Mouse (Mus musculus) ES-Bruce4 (cell line): ENCODE measurements around the gene Gm49368. TPM values are rescaled to one million over a fixed set of nuclear protein-coding genes. Genes with fewer than 3 reads are reported as not detected.

ENCODE experiments used
- H3K27ac ChIP-seq: 2 replicates; pipeline ENCODE4 v1.5.1; 2012; ENCODE audit warnings: low read length, inconsistent platforms; ENCODE audit not compliant: insufficient read depth
- H3K27me3 ChIP-seq: 2 replicates; pipeline ENCODE4 v1.6.1; 2012; ENCODE audit warnings: mild to moderate bottlenecking, low read length, inconsistent platforms; ENCODE audit not compliant: control insufficient read depth, poor library complexity, insufficient read depth, severe bottlenecking
- H3K36me3 ChIP-seq: 2 replicates; pipeline ENCODE4 v1.6.1; 2012; ENCODE audit warnings: inconsistent platforms, mild to moderate bottlenecking, low read length, moderate library complexity; ENCODE audit not compliant: control insufficient read depth, poor library complexity, insufficient read depth, severe bottlenecking
- H3K4me1 ChIP-seq: one replicate; pipeline ENCODE4 v1.8.1; 2011; ENCODE audit warnings: low read length; ENCODE audit not compliant: control insufficient read depth, insufficient read depth
- H3K4me3 ChIP-seq: 2 replicates; pipeline ENCODE4 v1.5.1; 2011; ENCODE audit warnings: low read depth, mild to moderate bottlenecking, low read length
- H3K9ac ChIP-seq: 2 replicates; pipeline ENCODE4 v1.6.1; 2012; ENCODE audit warnings: low read depth, mild to moderate bottlenecking, inconsistent platforms; ENCODE audit not compliant: poor library complexity, severe bottlenecking
- H3K9me3 ChIP-seq: replicated peaks from 2 replicates; pipeline ENCODE4 v1.6.1; 2012; ENCODE audit warnings: mild to moderate bottlenecking, low read length, inconsistent platforms; ENCODE audit not compliant: control insufficient read depth, poor library complexity, insufficient read depth, severe bottlenecking
- CTCF ChIP-seq: IDR thresholded peaks from one replicate; pipeline ENCODE4 v1.8.1; 2011; ENCODE audit warnings: low read depth, low read length
- EP300 ChIP-seq: IDR thresholded peaks from 2 replicates; pipeline ENCODE4 v1.6.1; 2011; ENCODE audit warnings: low read depth, low read length; ENCODE audit not compliant: insufficient read depth
- POLR2A ChIP-seq: IDR thresholded peaks from one replicate; pipeline ENCODE4 v1.8.1; 2011; ENCODE audit warnings: low read length; ENCODE audit not compliant: insufficient read depth
- polyA plus RNA-seq: library from polyadenylated mRNA; stranded (reverse); fragments of >200 nt; gene quantifications from 2 replicates; pipeline ENCODE4 v1.2.4, GENCODE M21; 2011; ENCODE audit warnings: low read depth; ENCODE audit not compliant: missing spikeins, insufficient read depth, insufficient read length

Gene Gm49368
- polyA plus RNA-seq, 1 experiment = not detected

- TF ChIP-seq CTCF = no peak
- no peak for TF ChIP-seq EP300
- TF ChIP-seq POLR2A = no peak
- Histone ChIP-seq H3K27me3 (no peaks in the 10 kb centered on the region), H3K4me3 (no peak overlapping the region), H3K9me3 (no peaks in the 10 kb centered on the region), H3K4me1 (no peaks in the 10 kb centered on the region), H3K9ac (no peak overlapping the region), H3K36me3 (no peaks in the 10 kb centered on the region), H3K27ac (no peak overlapping the region)
These were observed 107.5 kb downstream of the Gm49368 start for GRCm38 (mm10) chr7:128169996-128170395.

Other genes with a start within 250 kb of the Gm49368 start
- 122 and 126 TPM in 2 replicates for gene Stx4a, start 238.4 kb upstream of the Gm49368 start, polyA plus RNA-seq
- gene Stx1b, start 238.1 kb upstream of the Gm49368 start, polyA plus RNA-seq = 6.9 and 8.5 TPM in 2 replicates
- gene Zfp646, start 186.5 kb upstream of the Gm49368 start, polyA plus RNA-seq = 42.5 TPM in 2 replicates
- gene Zfp668, start 185.9 kb upstream of the Gm49368 start, polyA plus RNA-seq = 15.3 and 17.1 TPM in 2 replicates
- 0.46 and 0.67 TPM in 2 replicates for gene Prss53, start 171.7 kb upstream of the Gm49368 start, polyA plus RNA-seq
- not detected in 2 replicates for gene Gm21974, start 167.2 kb upstream of the Gm49368 start, polyA plus RNA-seq
- 31.8 and 35.1 TPM in 2 replicates for gene Vkorc1, start 167.1 kb upstream of the Gm49368 start, polyA plus RNA-seq
- 77.3 and 81.1 TPM in 2 replicates for gene Bckdk, start 158.6 kb upstream of the Gm49368 start, polyA plus RNA-seq
- 43.2 and 47.1 TPM in 2 replicates for gene Kat8, start 150.2 kb upstream of the Gm49368 start, polyA plus RNA-seq
- gene Prss8, start 132.6 kb upstream of the Gm49368 start, polyA plus RNA-seq = 73.0 and 74.5 TPM in 2 replicates
- 21.2 and 22.4 TPM in 2 replicates for gene Prss36, start 116.0 kb upstream of the Gm49368 start, polyA plus RNA-seq
- gene Fus, start 95.2 kb upstream of the Gm49368 start, polyA plus RNA-seq = 1,572 and 1,655 TPM in 2 replicates
- gene Pycard, start 68.8 kb upstream of the Gm49368 start, polyA plus RNA-seq = 25.0 and 29.8 TPM in 2 replicates
- 0.56 TPM in 1 of 2 replicates, not detected in the other for gene Trim72, start 58.7 kb upstream of the Gm49368 start, polyA plus RNA-seq
- gene Itgam, start within 50 bp of the Gm49368 start, polyA plus RNA-seq = not detected in 2 replicates
- gene Itgax, start 66.9 kb downstream of the Gm49368 start, polyA plus RNA-seq = not detected in 2 replicates
- not detected in 2 replicates for gene Itgad, start 91.7 kb downstream of the Gm49368 start, polyA plus RNA-seq
- not detected in 2 replicates for gene Cox6a2, start 143.7 kb downstream of the Gm49368 start, polyA plus RNA-seq
- gene Armc5, start 174.7 kb downstream of the Gm49368 start, polyA plus RNA-seq = 3.0 and 3.4 TPM in 2 replicates
- gene 9130023H24Rik, start 175.3 kb downstream of the Gm49368 start, polyA plus RNA-seq = 1.3 and 1.5 TPM in 2 replicates
- 6.0 and 9.2 TPM in 2 replicates for gene Tgfb1i1, start 184.1 kb downstream of the Gm49368 start, polyA plus RNA-seq
- not detected in 2 replicates for gene Slc5a2, start 203.0 kb downstream of the Gm49368 start, polyA plus RNA-seq
- 7.5 and 9.3 TPM in 2 replicates for gene BC017158, start 235.5 kb downstream of the Gm49368 start, polyA plus RNA-seq